Mouse (Mus musculus) embryonic facial prominence, embryonic 14.5 days (tissue): Measurements from ENCODE around the gene Olfr1410. TPM values are rescaled to one million over a fixed set of nuclear protein-coding genes. Genes with fewer than 3 reads are reported as not detected.

Experiments used
- ATAC-seq: fragments of 200-750 bp; cut with Nextera tagmentation; 2 replicates; pipeline ENCODE4 v1.8.0; 2017; ENCODE audit warnings: low read depth, moderate number of reproducible peaks, moderate TSS enrichment
- DNase-seq: peaks from one replicate; pipeline ENCODE4 v3.0.0-alpha.2; 2015; ENCODE audit warnings: low spot score
- H3K27ac ChIP-seq: fragments of 300-500 bp; sonication (generic); replicated peaks from 2 replicates; pipeline ENCODE4 v1.5.1; 2014; ENCODE audit warnings: low read depth, mild to moderate bottlenecking, low read length, moderate library complexity
- H3K27me3 ChIP-seq: fragments of 300-500 bp; sonication (generic); replicated peaks from 2 replicates; pipeline ENCODE4 v1.6.1; 2014; ENCODE audit warnings: low read length; ENCODE audit not compliant: control insufficient read depth, insufficient read depth
- H3K36me3 ChIP-seq: fragments of 300-500 bp; sonication (generic); 2 replicates; pipeline ENCODE4 v1.6.1; 2014; ENCODE audit warnings: low read length, mixed read lengths; ENCODE audit not compliant: control insufficient read depth, insufficient read depth
- H3K4me1 ChIP-seq: fragments of 300-500 bp; sonication (generic); 2 replicates; pipeline ENCODE4 v1.6.1; 2014; ENCODE audit warnings: antibody characterized with exemption, low read length; ENCODE audit not compliant: control insufficient read depth, insufficient read depth
- H3K4me2 ChIP-seq: fragments of 300-500 bp; sonication (generic); 2 replicates; pipeline ENCODE4 v1.6.1; 2014; ENCODE audit warnings: low read depth, mild to moderate bottlenecking, low read length, moderate library complexity, mixed read lengths
- H3K4me3 ChIP-seq: fragments of 300-500 bp; sonication (generic); 2 replicates; pipeline ENCODE4 v1.5.1; 2014; ENCODE audit warnings: low read depth, mild to moderate bottlenecking, low read length
- H3K9ac ChIP-seq: fragments of 300-500 bp; sonication (generic); 2 replicates; pipeline ENCODE4 v1.6.1; 2014; ENCODE audit warnings: low read depth, mild to moderate bottlenecking, low read length, moderate library complexity, mixed read lengths
- H3K9me3 ChIP-seq: fragments of 300-500 bp; sonication (generic); 2 replicates; pipeline ENCODE4 v1.6.1; 2016; ENCODE audit warnings: low read length; ENCODE audit not compliant: control insufficient read depth
- WGBS: fragments of 180-500 bp; shearing (Covaris S2); extraction: QIAGEN DNeasy Blood & Tissue Kit; methylation state at CpG from one replicate; pipeline ENCODE4 v1.1.7; 2014; 5-methylcytosine and 5-hydroxymethylcytosine counted together
- polyA plus RNA-seq: library from polyadenylated mRNA; unstranded; fragments of >200 nt; fragmentation: Nextera tagmentation; extraction: Ambion mirVana; gene quantifications from 2 replicates; pipeline ENCODE4 v1.2.1, GENCODE M21; 2014

The Olfr1410 gene
- polyA plus RNA-seq, 1 experiment from 2014 or later = not detected

DNA sequence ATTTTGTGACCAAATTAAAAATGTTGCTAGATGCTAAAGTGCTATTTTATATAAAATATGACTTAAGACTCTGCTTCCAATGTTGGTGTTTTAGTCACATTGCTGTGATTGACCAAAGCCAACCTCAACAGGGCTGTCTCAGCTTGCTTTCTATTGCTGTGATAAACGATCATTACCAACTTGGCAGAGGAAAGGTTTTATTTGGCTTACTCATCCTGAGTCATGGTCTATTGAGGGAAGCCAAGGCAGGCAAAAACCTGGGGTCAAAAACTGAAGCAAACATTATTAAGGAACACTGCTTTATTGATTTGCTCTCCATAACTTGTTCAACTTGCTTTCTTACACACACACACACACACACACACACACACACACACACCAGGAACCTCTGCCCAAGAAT lies 10.5 kb downstream of the Olfr1410 start:
- DNase-seq = no peak
- Histone ChIP-seq H3K4me2 (no peak overlapping the region), H3K9me3 (no peaks in the 10 kb centered on the region), H3K4me1 (no peaks in the 10 kb centered on the region), H3K4me3 (no peak overlapping the region), H3K27ac (no peak overlapping the region), H3K27me3 (no peaks in the 10 kb centered on the region), H3K36me3 (no peaks in the 10 kb centered on the region), H3K9ac (no peak overlapping the region)
- ATAC-seq = no peak
- 60% methylated on average over 1 of the region's 1 CpGs for WGBS

DNA sequence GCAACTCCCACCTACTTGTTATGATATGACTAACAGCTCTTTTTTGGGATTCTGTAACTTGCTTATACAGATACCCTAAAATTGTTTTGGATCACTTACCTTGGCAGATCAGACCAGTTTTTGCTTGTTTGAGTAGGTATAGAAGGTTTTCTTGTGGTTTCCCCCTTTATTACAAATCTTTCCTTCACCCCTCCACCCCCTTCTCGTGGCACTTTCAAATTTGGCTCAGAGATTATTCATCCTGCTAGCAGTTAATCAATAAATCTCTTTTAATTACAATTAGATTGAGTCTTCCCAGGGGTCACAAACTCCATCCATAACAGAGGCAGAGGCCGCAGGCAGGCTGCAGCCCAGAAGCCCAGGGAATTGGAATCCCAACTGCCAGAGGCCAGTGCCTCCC lies 11.9 kb downstream of the Olfr1410 start, which contains the start of gene Olfr12:
Gene Olfr12, plus strand, starts transcription at position 301 of the 400 bp plus-strand sequence.
- ATAC-seq = no peak
- Histone ChIP-seq H3K9me3 (no peaks in the 10 kb centered on the region), H3K36me3 (no peaks in the 10 kb centered on the region), H3K4me1 (no peaks in the 10 kb centered on the region), H3K27me3 (no peaks in the 10 kb centered on the region), H3K27ac (no peak within 1 kb of the TSS), H3K9ac (no peak within 1 kb of the TSS), H3K4me2 (no peak within 1 kb of the TSS), H3K4me3 (no peak within 1 kb of the TSS)
- WGBS = 51% methylated on average over 2 of the region's 2 CpGs
- no peak for DNase-seq

DNA sequence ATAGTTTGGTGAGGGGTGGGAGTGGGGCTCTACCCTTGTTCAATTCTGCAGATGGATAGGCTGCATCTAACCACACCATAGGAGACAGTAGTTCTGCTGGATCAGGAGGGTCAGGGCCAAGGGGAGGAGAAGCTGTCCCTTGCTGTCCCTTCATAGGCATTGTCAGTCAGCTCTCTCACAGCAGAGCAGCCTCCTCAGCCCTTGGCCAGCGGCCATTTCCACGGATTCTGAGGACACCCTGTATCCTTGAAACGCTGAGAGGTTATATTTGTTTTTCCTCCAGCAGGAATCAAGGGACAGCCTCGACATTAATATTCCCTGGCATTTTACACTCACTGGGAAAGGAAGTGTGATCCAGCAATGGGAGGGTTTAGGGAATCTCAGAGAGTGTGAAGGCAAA lies 12.8 kb downstream of the Olfr1410 start:
- H3K36me3 ChIP-seq = no peaks in the 10 kb centered on the region
- ATAC-seq (no peak), DNase-seq (no peak)
- no peak overlapping the region for H3K4me3 ChIP-seq
- no peaks in the 10 kb centered on the region for H3K27me3 ChIP-seq
- no peaks in the 10 kb centered on the region for H3K9me3 ChIP-seq
- H3K27ac ChIP-seq = no peak overlapping the region
- no peak overlapping the region for H3K4me2 ChIP-seq
- H3K4me1 ChIP-seq = no peaks in the 10 kb centered on the region
- WGBS = 54% methylated on average over 4 of the region's 4 CpGs
- no peak overlapping the region for H3K9ac ChIP-seq

DNA sequence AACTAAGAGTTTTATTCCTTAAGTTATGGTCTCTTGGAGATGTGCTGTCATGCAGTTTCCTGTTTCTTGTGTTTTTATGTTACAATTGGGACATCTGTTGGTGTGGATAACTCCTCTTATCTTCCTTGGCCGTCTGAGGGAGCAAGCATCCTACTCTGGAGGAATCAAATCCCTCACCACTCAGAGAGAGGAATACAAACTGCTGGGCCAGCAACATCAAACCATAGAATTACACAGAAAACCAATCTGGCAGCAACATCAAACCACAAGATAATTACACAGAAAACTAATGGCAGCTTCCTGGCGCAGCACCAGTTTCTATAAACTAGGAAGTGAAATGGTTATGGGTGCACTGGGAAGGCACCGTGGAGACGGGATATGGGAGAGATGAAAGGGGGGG lies 22.6 kb downstream of the Olfr1410 start:
- H3K27me3 ChIP-seq = no peaks in the 10 kb centered on the region
- H3K9me3 ChIP-seq = no peaks in the 10 kb centered on the region
- no peak overlapping the region for H3K4me2 ChIP-seq
- no peak for ATAC-seq
- H3K4me1 ChIP-seq = no peaks in the 10 kb centered on the region
- 46% methylated on average over 4 of the region's 4 CpGs for WGBS
- no peak overlapping the region for H3K4me3 ChIP-seq
- no peaks in the 10 kb centered on the region for H3K36me3 ChIP-seq
- no peak overlapping the region for H3K9ac ChIP-seq
- no peak overlapping the region for H3K27ac ChIP-seq
- peak; percentile 52 for DNase-seq

DNA sequence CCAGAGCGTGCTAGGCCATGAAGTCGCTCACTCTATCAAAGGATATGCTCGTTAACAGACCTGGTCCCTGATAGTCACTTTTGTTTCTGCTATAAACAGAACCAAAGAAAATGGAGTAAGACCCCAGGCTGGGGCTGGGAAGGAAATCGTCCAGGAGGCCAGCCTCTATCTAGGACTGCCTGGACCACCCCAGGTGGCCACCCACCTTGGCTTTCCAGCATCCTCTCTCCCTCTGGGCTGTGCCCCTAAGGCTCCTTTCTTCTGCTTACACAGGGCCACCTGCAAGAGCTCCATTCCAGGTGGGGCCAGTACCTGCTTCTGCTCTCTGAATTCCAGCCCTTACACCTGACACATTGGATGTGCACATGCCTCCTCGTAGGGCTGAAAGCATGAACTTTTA lies 26.6 kb downstream of the Olfr1410 start:
- Histone ChIP-seq H3K27me3 (no peaks in the 10 kb centered on the region), H3K4me3 (no peak overlapping the region), H3K4me1 (no peaks in the 10 kb centered on the region), H3K9me3 (no peaks in the 10 kb centered on the region), H3K27ac (no peak overlapping the region), H3K36me3 (peaks cover 16% of the 10 kb centered on the region), H3K9ac (no peak overlapping the region), H3K4me2 (no peak overlapping the region)
- DNase-seq = no peak
- no peak for ATAC-seq
- WGBS = 73% methylated on average over 5 of the region's 5 CpGs

DNA sequence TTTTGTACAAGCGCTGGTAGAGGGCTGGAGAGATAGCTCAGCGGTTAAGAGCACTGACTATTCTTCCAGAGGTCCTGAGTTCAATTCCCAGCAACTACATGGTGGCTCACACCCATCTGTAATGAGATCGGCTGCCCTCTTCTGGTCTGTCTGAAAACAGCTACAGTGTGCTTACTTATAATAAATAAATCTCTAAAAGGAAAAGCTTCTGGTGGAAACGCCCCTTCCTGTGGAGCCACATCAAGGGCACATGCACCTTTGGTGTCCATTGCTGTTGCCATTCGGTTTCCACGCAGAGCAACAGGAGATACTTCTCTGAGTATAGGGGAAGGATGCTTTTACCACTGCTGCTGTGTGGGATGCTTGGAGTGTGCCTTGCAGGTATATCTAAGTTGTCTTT lies 27.4 kb downstream of the Olfr1410 start:
- Histone ChIP-seq H3K4me2 (no peak overlapping the region), H3K27me3 (no peaks in the 10 kb centered on the region), H3K4me1 (no peaks in the 10 kb centered on the region), H3K36me3 (peaks cover 23% of the 10 kb centered on the region), H3K9me3 (no peaks in the 10 kb centered on the region), H3K4me3 (no peak overlapping the region), H3K27ac (no peak overlapping the region), H3K9ac (no peak overlapping the region)
- WGBS = 57% methylated on average over 6 of the region's 6 CpGs
- ATAC-seq (no peak), DNase-seq (no peak)

DNA sequence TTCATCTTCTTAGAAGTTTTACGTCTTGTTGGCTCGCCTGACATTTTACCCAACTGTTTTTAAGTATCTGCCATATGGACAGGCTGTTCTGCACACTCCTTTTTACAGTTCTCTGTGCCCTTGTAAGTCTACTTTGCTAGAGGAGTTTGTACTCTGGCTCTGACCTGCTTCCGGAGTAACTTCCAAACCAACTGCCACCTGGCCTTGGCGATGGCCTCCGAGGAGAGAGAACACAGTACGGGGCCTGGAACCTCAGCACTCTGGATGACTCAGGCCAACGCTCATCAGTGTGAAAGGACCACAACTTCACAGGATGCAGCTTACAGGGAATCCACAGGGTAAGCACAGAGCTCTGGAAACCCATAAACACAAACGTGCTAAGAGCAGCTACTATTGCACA lies 28.1 kb downstream of the Olfr1410 start:
- Histone ChIP-seq H3K27ac (no peak overlapping the region), H3K4me1 (no peaks in the 10 kb centered on the region), H3K9me3 (no peaks in the 10 kb centered on the region), H3K4me3 (no peak overlapping the region), H3K36me3 (peaks cover 31% of the 10 kb centered on the region), H3K4me2 (no peak overlapping the region), H3K27me3 (no peaks in the 10 kb centered on the region), H3K9ac (no peak overlapping the region)
- 81% methylated on average over 8 of the region's 8 CpGs for WGBS
- ATAC-seq (no peak), DNase-seq (no peak)

DNA sequence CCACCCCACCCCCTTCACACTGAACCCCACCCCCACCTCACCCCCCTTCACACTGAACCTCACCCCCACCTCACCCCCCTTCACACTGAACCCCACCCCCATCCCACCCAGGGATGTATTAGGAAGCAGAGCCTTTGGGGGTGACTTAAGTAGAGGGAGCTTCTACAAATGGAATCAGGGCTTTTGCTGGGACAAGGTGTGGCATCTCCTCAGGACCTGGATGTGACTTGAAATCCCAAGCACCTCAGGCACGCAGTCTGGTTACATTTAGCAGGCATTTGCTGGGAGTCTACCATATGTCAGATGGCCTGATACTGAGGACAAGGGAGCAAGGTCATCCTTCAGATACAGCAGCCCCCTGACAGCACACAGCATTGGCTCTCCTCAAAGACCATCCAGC lies 29.0 kb downstream of the Olfr1410 start:
- Histone ChIP-seq H3K9me3 (no peaks in the 10 kb centered on the region), H3K9ac (no peak overlapping the region), H3K27me3 (no peaks in the 10 kb centered on the region), H3K4me3 (no peak overlapping the region), H3K4me1 (no peaks in the 10 kb centered on the region), H3K4me2 (no peak overlapping the region), H3K27ac (no peak overlapping the region), H3K36me3 (peaks cover 39% of the 10 kb centered on the region)
- ATAC-seq (no peak), DNase-seq (no peak)
- 36% methylated on average over 1 of the region's 1 CpGs for WGBS

DNA sequence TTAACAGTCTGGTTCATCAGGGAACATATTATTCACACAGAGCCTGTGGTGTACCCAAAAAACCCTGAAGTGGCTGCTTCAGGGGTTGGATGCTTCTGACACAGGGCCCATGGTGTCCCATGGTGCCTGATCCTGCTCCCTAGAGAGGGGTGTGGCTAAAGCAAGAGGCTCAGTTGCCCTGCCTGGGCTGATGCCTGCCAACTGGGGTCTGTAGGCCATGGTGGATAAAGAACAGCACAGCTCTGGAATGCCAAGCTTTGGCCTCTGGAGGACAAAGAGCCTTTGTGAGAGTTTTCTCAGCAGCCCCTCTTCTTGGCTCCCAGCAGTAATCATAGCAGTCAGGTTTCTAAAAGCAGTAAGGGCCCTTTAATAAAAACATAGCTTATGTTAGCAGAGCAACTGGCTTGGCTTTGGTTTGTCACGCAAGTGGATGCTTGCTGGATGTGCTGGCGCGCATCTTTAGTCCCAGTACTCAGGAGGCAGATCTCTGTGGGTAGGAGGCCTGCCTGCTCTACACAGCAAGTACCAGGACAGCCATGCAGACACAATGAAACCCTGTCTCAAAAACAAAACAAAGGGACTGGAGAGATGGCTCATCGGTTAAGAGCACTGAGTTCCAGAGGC lies 29.5 kb downstream of the Olfr1410 start:
- ATAC-seq = peak; percentile 74

More for the DNA sequence above, 29.5 kb downstream of the Olfr1410 start:
- Histone ChIP-seq H3K27ac (peak overlapping the region; percentile 22; the same call in 1 of the 2 replicates), H3K9me3 (no peaks in the 10 kb centered on the region), H3K4me3 (no peak overlapping the region), H3K4me2 (no peak overlapping the region), H3K9ac (no peak overlapping the region), H3K4me1 (no peaks in the 10 kb centered on the region), H3K27me3 (no peaks in the 10 kb centered on the region), H3K36me3 (peaks cover 39% of the 10 kb centered on the region)
- DNase-seq = peak; percentile 57
- WGBS = 50% methylated on average over 4 of the region's 4 CpGs
